Mouse (Mus musculus): ENCODE results near the gene Rom1. TPM values are rescaled to one million over a fixed set of nuclear protein-coding genes. Genes with fewer than 3 reads are reported as not detected.
A peak's percentile ranks its signal among the peaks of the same experiment; 100 is the strongest.
"Not testable (repeated sequence)": the region's sequence is repeated elsewhere in the genome, so short reads cannot be mapped to it uniquely, and the experiment has no call there.

Rom1 gene
- polyA plus RNA-seq, 1 experiment from 2014 or later = 1.7 TPM

DNA sequence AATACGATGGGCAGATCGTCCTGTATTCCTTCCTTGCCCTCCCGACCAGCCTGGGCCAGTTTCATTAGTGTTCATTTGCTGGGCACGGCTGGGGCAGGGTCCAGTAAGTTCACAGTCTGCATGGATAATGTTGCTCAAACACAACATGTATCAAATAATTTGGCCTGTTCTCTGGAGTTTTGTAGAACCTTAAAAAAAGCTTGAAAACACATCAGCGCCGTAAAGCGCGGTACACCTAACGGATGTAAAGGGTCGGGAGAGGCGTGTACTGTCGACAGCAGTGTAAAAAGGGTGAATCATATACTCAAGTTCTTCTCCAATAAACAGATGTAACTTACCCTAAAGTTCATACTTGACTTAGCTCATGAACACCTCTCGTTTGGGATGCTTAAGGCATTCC is 30.6 kb downstream of the Rom1 start:
- Histone ChIP-seq H3K27ac (ENCODE audit: low read depth, low read length) (peak overlapping the region; percentile 91), H3K4me2 (peak overlapping the region; percentile 82), H3K27me3 (ENCODE audit: control insufficient read depth, insufficient read depth, low read length) (no peaks in the 10 kb centered on the region), H3K4me3 (ENCODE audit: low read depth, low read length) (peak overlapping the region; percentile 98), H3K36me3 (ENCODE audit: control insufficient read depth, insufficient read depth, low read length) (peaks cover 16% of the 10 kb centered on the region), H3K9ac (ENCODE audit: low read depth, low read length) (peak overlapping the region; percentile 97), H3K4me1 (ENCODE audit: control insufficient read depth, insufficient read depth, low read length) (peaks cover 14% of the 10 kb centered on the region), H3K9me3 (replicated peaks; ENCODE audit: control insufficient read depth, low read length) (no peaks in the 10 kb centered on the region)
- WGBS (ENCODE audit: insufficient replicate concordance) = 9% methylated on average over 13 of the region's 13 CpGs
- ATAC-seq (replicated peaks; ENCODE audit: insufficient number of reproducible peaks, low FRiP score, low TSS enrichment) = no peak

DNA sequence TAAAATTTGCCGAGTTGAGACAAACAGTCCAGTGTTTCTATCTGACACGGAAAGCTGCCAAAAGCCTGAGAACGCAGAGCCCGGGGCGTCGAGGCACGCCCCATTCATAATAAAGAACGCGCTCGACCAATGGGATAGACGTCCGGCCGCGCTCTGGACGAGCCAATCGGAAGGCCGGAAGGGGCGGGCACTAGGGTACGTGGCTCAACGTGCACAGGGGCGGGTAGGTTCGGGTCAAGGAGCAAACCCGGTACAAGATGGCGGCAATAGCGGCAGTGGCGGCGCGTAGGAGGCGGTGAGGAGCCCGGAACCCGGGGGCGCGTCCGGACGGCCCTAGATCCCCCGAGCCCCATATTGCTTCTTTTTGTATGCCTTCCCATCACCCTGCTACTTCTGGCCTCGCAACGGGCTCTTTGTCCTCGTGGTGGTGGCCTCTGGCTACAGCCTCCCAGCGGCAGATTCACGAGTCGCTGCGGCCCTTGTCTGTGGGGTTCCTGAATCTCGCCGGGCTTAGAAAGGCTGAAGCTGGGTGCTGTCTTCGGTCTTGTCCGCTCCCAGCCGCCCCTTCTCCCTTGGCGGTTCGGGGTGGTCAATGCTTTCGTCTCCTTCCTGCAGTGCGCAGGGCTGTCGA is 31.2 kb downstream of the Rom1 start, which contains the start of gene Ganab:
Gene Ganab, plus strand, starts transcription at position 207 of the 631 bp plus-strand sequence.
- no peaks in the 10 kb centered on the region for H3K27me3 ChIP-seq (ENCODE audit: control insufficient read depth, insufficient read depth, low read length)
- H3K4me3 ChIP-seq (ENCODE audit: low read depth, low read length) = peak within 1 kb of the TSS; percentile 98
- no peaks in the 10 kb centered on the region for H3K9me3 ChIP-seq (replicated peaks; ENCODE audit: control insufficient read depth, low read length)
- peaks cover 14% of the 10 kb centered on the region for H3K36me3 ChIP-seq (ENCODE audit: control insufficient read depth, insufficient read depth, low read length)
- peak within 1 kb of the TSS; percentile 91 for H3K27ac ChIP-seq (ENCODE audit: low read depth, low read length)
- peak within 1 kb of the TSS; percentile 82 for H3K4me2 ChIP-seq
- H3K4me1 ChIP-seq (ENCODE audit: control insufficient read depth, insufficient read depth, low read length) = peaks cover 14% of the 10 kb centered on the region
- peak within 1 kb of the TSS; percentile 97 for H3K9ac ChIP-seq (ENCODE audit: low read depth, low read length)
- ATAC-seq (replicated peaks; ENCODE audit: insufficient number of reproducible peaks, low FRiP score, low TSS enrichment) = peak; percentile 98
- under 1% methylated on average over 52 of the region's 53 CpGs for WGBS (ENCODE audit: insufficient replicate concordance)

GRCm38 (mm10) chr19:8897211-8897864 is 31.8 kb downstream of the Rom1 start:
- WGBS (ENCODE audit: insufficient replicate concordance) = 26% methylated on average over 21 of the region's 21 CpGs
- H3K9ac ChIP-seq (ENCODE audit: low read depth, low read length) = peak overlapping the region; percentile 69
- not testable (repeated sequence) for H3K9me3 ChIP-seq (replicated peaks; ENCODE audit: control insufficient read depth, low read length); H3K27me3 ChIP-seq (ENCODE audit: control insufficient read depth, insufficient read depth, low read length)
- peak overlapping the region; percentile 82 for H3K4me2 ChIP-seq
- ATAC-seq (replicated peaks; ENCODE audit: insufficient number of reproducible peaks, low FRiP score, low TSS enrichment) = peak; percentile 27; the same call in 1 of the 2 replicates
- peak overlapping the region; percentile 91 for H3K27ac ChIP-seq (ENCODE audit: low read depth, low read length)
- H3K4me1 ChIP-seq (ENCODE audit: control insufficient read depth, insufficient read depth, low read length) = peaks cover 14% of the 10 kb centered on the region
- peak overlapping the region; percentile 98 for H3K4me3 ChIP-seq (ENCODE audit: low read depth, low read length)
- peaks cover 11% of the 10 kb centered on the region; the same call in 1 of the 2 replicates for H3K36me3 ChIP-seq (ENCODE audit: control insufficient read depth, insufficient read depth, low read length)

DNA sequence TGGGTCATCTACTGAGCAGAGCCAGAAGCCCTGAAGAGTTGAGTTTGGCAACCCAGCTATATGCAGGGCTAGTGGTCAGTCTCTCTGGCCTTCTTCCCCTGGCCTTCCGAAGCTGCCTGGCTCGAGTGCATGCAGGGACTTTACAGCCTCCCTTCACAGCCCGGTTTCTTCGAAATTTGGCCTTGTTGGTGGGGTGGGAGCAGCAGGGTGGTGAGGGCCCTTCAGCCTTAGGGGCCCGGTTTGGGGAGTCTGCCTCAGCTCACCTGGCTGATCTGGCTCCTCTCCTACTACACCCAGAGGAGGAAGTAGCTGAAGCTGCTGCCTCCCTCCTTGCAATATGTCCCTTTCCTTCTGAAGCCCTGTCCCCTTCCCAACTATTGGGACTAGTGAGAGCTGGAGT is 32.9 kb downstream of the Rom1 start:
- 0 out of 2 replicates have a peak, but pooled peaks cover 11% of the 10 kb centered on the region for H3K36me3 ChIP-seq (ENCODE audit: control insufficient read depth, insufficient read depth, low read length)
- H3K9me3 ChIP-seq (replicated peaks; ENCODE audit: control insufficient read depth, low read length); H3K4me3 ChIP-seq (ENCODE audit: low read depth, low read length); H3K9ac ChIP-seq (ENCODE audit: low read depth, low read length); H3K27ac ChIP-seq (ENCODE audit: low read depth, low read length); ATAC-seq (replicated peaks; ENCODE audit: insufficient number of reproducible peaks, low FRiP score, low TSS enrichment); H3K4me2 ChIP-seq; H3K27me3 ChIP-seq (ENCODE audit: control insufficient read depth, insufficient read depth, low read length): not testable (repeated sequence)
- H3K4me1 ChIP-seq (ENCODE audit: control insufficient read depth, insufficient read depth, low read length) = peaks cover 14% of the 10 kb centered on the region
- WGBS (ENCODE audit: insufficient replicate concordance) = 86% methylated on average over 5 of the region's 5 CpGs

DNA sequence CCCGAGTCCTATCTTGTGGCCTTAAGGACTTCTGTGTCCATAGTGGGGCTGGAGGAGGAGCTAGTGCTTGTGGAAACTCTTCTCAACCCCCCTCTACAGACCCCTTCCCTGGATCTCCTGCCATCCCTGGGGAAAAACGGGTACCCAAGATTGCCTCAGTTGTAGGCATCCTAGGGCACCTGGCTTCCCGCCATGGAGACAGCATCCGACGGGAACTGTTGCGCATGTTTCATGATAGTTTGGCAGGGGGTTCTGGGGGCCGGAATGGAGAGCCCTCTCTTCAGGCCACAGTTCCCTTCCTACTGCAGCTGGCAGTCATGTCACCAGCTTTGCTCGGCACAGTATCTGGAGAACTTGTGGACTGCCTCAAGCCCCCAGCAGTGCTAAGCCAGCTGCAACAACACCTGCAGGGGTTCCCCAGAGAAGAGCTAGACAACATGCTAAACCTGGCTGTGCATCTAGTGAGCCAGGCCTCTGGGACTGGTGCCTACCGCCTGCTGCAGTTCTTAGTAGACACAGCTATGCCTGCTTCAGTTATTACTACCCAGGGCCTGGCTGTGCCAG is 33.7 kb downstream of the Rom1 start:
- H3K4me2 ChIP-seq = no peak overlapping the region

DNA sequence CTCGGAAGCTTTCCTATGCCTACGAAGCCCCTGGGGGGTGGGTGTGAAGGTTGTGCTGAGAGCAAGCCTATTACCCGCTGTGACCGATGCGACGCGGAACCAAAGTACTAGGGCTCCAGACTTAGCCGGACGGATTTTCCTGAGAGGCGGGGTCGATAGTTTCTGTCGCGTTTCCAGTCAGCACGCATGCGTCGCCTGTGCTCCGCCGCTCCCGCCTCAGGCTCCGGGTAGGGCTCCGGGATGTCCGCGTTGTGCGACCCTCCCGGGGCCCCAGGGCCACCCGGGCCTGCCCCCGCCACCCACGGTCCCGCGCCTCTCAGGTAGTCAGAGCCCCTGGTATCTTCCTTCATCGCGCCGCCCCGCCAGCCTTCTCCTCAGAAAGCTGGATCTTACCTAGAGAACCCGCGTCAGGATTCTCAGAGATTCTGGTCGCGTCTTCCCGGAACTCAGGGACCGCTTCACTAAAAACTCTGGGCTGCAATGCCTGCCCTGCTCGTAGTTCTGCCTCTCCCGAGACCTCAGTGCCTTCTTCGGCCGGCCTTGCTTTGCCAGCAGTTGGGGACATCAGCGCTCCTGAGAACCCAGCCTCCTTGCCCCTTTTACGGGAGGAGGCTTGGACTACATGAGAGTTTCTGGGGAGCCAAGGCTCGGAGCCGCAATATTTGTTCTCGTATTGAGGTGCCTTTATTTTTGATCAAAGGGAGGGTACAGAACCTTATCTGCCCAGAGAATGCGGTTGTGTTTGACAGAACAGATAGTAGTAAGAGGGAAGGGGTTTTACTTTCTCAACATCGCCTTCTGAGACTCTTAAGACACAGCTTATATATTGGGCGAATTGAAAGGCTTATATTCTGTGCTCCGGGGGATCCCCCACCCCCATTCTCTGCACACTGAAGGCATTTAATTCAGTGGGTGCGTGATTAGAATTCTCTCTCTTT is 36.1 kb downstream of the Rom1 start, which contains the start of gene Ints5:
Gene Ints5, plus strand, starts transcription at position 177 of the 938 bp plus-strand sequence.
- Histone ChIP-seq H3K9ac (ENCODE audit: low read depth, low read length) (peak within 1 kb of the TSS; percentile 92), H3K4me3 (ENCODE audit: low read depth, low read length) (peak within 1 kb of the TSS; percentile 83), H3K4me1 (ENCODE audit: control insufficient read depth, insufficient read depth, low read length) (peaks cover 11% of the 10 kb centered on the region), H3K27ac (ENCODE audit: low read depth, low read length) (peak within 1 kb of the TSS; percentile 79), H3K9me3 (replicated peaks; ENCODE audit: control insufficient read depth, low read length) (no peaks in the 10 kb centered on the region), H3K36me3 (ENCODE audit: control insufficient read depth, insufficient read depth, low read length) (0 out of 2 replicates have a peak, but pooled peaks cover 13% of the 10 kb centered on the region), H3K27me3 (ENCODE audit: control insufficient read depth, insufficient read depth, low read length) (no peaks in the 10 kb centered on the region), H3K4me2 (peak within 1 kb of the TSS; percentile 93)
- 2% methylated on average over 54 of the region's 54 CpGs for WGBS (ENCODE audit: insufficient replicate concordance)
- peak; percentile 60; the same call in 1 of the 2 replicates for ATAC-seq (replicated peaks; ENCODE audit: insufficient number of reproducible peaks, low FRiP score, low TSS enrichment)

More for the DNA sequence above, 33.7 kb downstream of the Rom1 start:
- no peak for ATAC-seq (replicated peaks; ENCODE audit: insufficient number of reproducible peaks, low FRiP score, low TSS enrichment)
- Histone ChIP-seq H3K27ac (ENCODE audit: low read depth, low read length) (no peak overlapping the region), H3K36me3 (ENCODE audit: control insufficient read depth, insufficient read depth, low read length) (0 out of 2 replicates have a peak, but pooled peaks cover 13% of the 10 kb centered on the region), H3K4me1 (ENCODE audit: control insufficient read depth, insufficient read depth, low read length) (peaks cover 14% of the 10 kb centered on the region), H3K4me3 (ENCODE audit: low read depth, low read length) (no peak overlapping the region), H3K9me3 (replicated peaks; ENCODE audit: control insufficient read depth, low read length) (no peaks in the 10 kb centered on the region), H3K9ac (ENCODE audit: low read depth, low read length) (no peak overlapping the region), H3K27me3 (ENCODE audit: control insufficient read depth, insufficient read depth, low read length) (no peaks in the 10 kb centered on the region)
- 95% methylated on average over 9 of the region's 9 CpGs for WGBS (ENCODE audit: insufficient replicate concordance)

DNA sequence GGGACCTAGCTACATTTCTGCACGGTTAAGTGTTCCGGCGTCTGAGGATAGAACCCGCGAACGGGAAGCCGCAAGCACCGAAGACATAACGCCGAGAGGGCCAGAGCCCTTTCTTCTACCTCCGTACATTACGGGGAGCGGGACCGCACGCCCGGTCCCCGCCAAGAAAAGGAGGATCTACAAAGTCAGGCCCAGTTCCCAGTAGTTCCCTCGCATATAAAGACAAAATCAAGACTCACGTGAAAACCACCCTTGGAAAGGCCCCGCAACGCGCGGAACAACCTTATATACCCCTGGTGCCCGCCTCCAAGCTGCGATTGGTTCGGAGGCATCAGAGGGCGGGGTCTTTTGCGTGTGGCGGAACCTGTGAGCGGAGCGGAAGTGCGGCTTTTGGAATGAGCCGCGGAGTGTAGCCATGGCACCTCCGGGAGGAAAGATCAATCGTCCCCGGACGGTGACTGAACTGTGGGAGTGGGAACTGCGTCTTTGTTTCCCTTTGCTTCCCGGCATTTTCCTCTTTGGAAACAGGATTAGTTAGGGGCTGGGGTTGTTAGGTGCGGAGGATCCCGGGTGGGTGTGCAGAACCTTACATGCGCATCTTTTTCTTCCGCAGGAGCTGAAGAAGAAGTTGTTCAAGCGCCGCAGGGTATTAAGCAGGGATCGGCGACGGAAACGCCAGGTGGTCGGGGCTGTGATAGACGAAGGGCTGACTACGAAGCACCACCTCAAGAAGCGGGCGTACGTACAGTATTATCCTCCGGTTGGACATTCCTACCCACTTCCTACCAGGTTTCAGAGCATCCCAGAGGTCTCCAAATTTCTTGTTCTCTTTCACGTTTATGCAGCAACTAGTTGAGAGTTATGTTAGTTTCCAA is 40.4 kb downstream of the Rom1 start, which contains the start of the genes 1810009A15Rik and Gm49416:
Gene 1810009A15Rik, plus strand, starts transcription at position 343 of the 875 bp plus-strand sequence.
Gene Gm49416, plus strand, starts transcription at position 416 of the 875 bp plus-strand sequence.
- Histone ChIP-seq H3K4me2 (peak within 1 kb of the TSS; percentile 87), H3K4me1 (ENCODE audit: control insufficient read depth, insufficient read depth, low read length) (0 out of 2 replicates have a peak, but pooled peaks cover 6% of the 10 kb centered on the region), H3K4me3 (ENCODE audit: low read depth, low read length) (peak within 1 kb of the TSS; percentile 75), H3K9me3 (replicated peaks; ENCODE audit: control insufficient read depth, low read length) (no peaks in the 10 kb centered on the region), H3K36me3 (ENCODE audit: control insufficient read depth, insufficient read depth, low read length) (0 out of 2 replicates have a peak, but pooled peaks cover 2% of the 10 kb centered on the region), H3K27ac (ENCODE audit: low read depth, low read length) (peak within 1 kb of the TSS; percentile 84), H3K27me3 (ENCODE audit: control insufficient read depth, insufficient read depth, low read length) (no peaks in the 10 kb centered on the region), H3K9ac (ENCODE audit: low read depth, low read length) (peak within 1 kb of the TSS; percentile 90)
- WGBS (ENCODE audit: insufficient replicate concordance) = under 1% methylated on average over 58 of the region's 58 CpGs
- ATAC-seq (replicated peaks; ENCODE audit: insufficient number of reproducible peaks, low FRiP score, low TSS enrichment) = peak; percentile 91
